Mouse (Mus musculus): ENCODE data around the gene Vapb.

The Vapb gene

DNA sequence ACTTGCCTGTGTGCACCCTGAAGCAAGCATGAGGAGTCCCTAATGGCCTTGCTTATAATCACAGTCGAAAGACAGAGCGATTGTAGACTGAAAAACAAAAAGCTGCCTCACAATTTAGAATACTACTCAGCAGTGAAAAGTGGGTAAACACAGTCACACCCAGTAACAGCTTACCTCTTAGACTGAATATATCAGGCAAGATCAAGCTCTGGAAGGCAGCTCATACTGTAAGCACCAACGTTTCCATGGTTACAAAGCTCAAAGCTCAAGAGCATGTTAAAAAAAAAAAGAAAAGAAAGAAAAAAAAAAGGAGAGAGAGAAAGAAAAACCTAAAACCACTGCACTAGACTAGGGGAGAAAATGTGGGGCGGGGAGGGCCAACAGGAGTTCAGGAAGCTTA is 89.0 kb downstream of the Vapb start:
- in situ Hi-C loops (cut with MboI; ENCODE audit: unreplicated experiment in 2 of 2), result no loop called here

- in situ Hi-C loops (cut with MboI; ENCODE audit: unreplicated experiment in 2 of 2), result no loop called here
Measured at GRCm38 (mm10) chr2:173827228-173827627, 89.9 kb downstream of the Vapb start.

- in situ Hi-C loops (cut with MboI; ENCODE audit: unreplicated experiment in 2 of 2), result no loop called here
Measured at GRCm38 (mm10) chr2:173828134-173828533, 90.8 kb downstream of the Vapb start.

DNA sequence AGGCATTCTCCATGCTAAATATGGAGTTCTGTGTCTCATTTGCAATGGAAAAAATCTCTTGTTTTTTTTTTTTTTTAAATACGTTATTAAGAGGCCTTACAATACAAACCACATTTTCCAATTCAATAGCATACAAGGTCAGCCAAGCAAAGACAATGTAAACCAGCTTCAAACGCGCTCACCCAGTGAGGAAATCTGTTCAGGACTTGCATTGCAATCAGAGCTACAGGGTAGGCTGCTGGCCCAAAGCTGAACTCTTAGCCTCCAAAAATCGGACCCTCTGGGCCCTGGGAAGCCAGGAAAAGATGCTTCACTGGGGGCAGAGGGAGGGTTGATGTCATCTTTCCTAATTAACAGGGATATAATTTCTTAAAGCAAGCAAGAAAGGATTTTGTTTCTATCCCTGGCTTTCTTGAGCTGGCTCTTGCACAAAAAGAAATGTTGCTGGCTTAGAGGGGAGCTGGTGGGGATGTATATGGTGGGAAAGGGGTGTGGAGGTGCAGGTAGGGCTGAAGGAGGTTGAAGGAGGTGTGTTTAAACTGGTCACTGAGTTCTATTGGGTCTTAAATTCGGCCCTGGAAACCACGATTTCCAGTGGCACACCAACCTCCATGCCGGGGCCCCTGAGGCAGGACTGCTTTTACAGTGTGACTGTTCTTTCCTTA is 95.6 kb downstream of the Vapb start:
- in situ Hi-C loops (cut with MboI; ENCODE audit: unreplicated experiment in 2 of 2), result no loop called here

Measured in v-Abl transformed pro-B cells (cell line).